Mouse (Mus musculus) kidney, postnatal 25 days (tissue): ENCODE results near the gene Ambn.
"Not testable (repeated sequence)": the region's sequence is repeated elsewhere in the genome, so short reads cannot be mapped to it uniquely, and the experiment has no call there.

Experiments
- DNase-seq, 2 experiments: peaks; one replicate each; pipeline ENCODE4 v3.0.0; 2021; ENCODE audit warnings: mixed read lengths in 2 of 2

The Ambn gene

GRCm38 (mm10) chr5:88455691-88456090, at the start of gene Ambn:
Gene Ambn, plus strand, starts transcription at chr5:88455991.
- no peak for DNase-seq

GRCm38 (mm10) chr5:88420319-88421065, 35.3 kb upstream of the Ambn start:
- DNase-seq = no peak

- not testable (repeated sequence) for DNase-seq
These were observed 30.9 kb upstream of the Ambn start for GRCm38 (mm10) chr5:88424892-88425291.

- DNase-seq = no peak
These were observed 29.0 kb upstream of the Ambn start for GRCm38 (mm10) chr5:88426753-88427152.

- DNase-seq = no peak
These were observed 11.7 kb downstream of the Ambn start for GRCm38 (mm10) chr5:88467471-88467870.

- no peak for DNase-seq
These were observed 13.3 kb downstream of the Ambn start for GRCm38 (mm10) chr5:88468807-88469704.

- DNase-seq = no peak
These were observed 31.9 kb downstream of the Ambn start, which contains the start of gene Enam for GRCm38 (mm10) chr5:88487675-88488074. Gene Enam, plus strand, starts transcription at chr5:88487975.

- no peak for DNase-seq
These were observed 33.2 kb downstream of the Ambn start for GRCm38 (mm10) chr5:88489004-88489403.

GRCm38 (mm10) chr5:88491111-88491510, 35.3 kb downstream of the Ambn start:
- no peak for DNase-seq

GRCm38 (mm10) chr5:88499781-88500180, 44.0 kb downstream of the Ambn start:
- DNase-seq = no peak

- no peak for DNase-seq
These were observed 52.8 kb downstream of the Ambn start for GRCm38 (mm10) chr5:88508555-88508954.

GRCm38 (mm10) chr5:88508990-88509389, 53.2 kb downstream of the Ambn start:
- DNase-seq = no peak
